Mouse (Mus musculus) lung, adult 18-20 months (tissue): ENCODE measurements at regions not wholly inside any gene's neighbourhood (a gene's known extent, or its start where the extent isn't known, plus 50 kb on each side); places are given as distances from the start of the nearest gene placed in this dataset.

Experiments used
- DNase-seq, 2 experiments: peaks; one replicate each; pipeline ENCODE4 v3.0.0; 2022; ENCODE audit warnings: mixed read lengths in 2 of 2

- no peak for DNase-seq
Observed at GRCm38 (mm10) chr17:52448701-52449100, 153.8 kb upstream of the Kcnh8 start.

GRCm38 (mm10) chr17:52459303-52459996 is 143.1 kb upstream of the Kcnh8 start:
- DNase-seq: no peak

- no peak for DNase-seq
Observed at GRCm38 (mm10) chr17:52459997-52460387, 142.5 kb upstream of the Kcnh8 start.

- DNase-seq: no peak
Observed at GRCm38 (mm10) chr17:52461264-52461663, 141.2 kb upstream of the Kcnh8 start.

- no peak for DNase-seq
Observed at GRCm38 (mm10) chr17:52461709-52462141, 140.8 kb upstream of the Kcnh8 start.

GRCm38 (mm10) chr17:52462361-52462760 is 140.1 kb upstream of the Kcnh8 start:
- no peak for DNase-seq

GRCm38 (mm10) chr17:52468464-52468863 is 134.0 kb upstream of the Kcnh8 start:
- no peak for DNase-seq

- DNase-seq: no peak
Observed at GRCm38 (mm10) chr17:52479327-52480086, 123.0 kb upstream of the Kcnh8 start.

GRCm38 (mm10) chr17:52480087-52480638 is 122.3 kb upstream of the Kcnh8 start:
- no peak for DNase-seq

GRCm38 (mm10) chr17:52506760-52507159 is 95.7 kb upstream of the Kcnh8 start:
- DNase-seq: no peak

GRCm38 (mm10) chr17:52530260-52530659 is 72.2 kb upstream of the Kcnh8 start:
- peak in 1 of 2 experiments; percentile 1 for DNase-seq
